Comparison of ENCODE assay signal across 30 mouse cellular contexts in genomic region chr17:25907640-25908039, GRCm38 (mm10). TPM values are rescaled to one million over a fixed set of nuclear protein-coding genes. Genes with fewer than 3 reads are reported as not detected.
"Had no signal": no experiment of that assay in that cellular context is flagged by ENCODE, and none has a peak within 500 bp of the region (broad histone marks: within the 10 kb centered on the region; RNA-seq: fewer than 3 reads in every experiment).

No protein-coding gene starts in this region.

- DNase-seq: gastrocnemius, postnatal 14 days; gastrocnemius, postnatal 36 days; heart, adult 11 months; heart, adult 2 months; heart, postnatal 14 days; heart, postnatal 36 days; kidney, adult 11 months; kidney, adult 2 months; kidney, adult 9 months; kidney, postnatal 14 days; kidney, postnatal 36 days; layer of hippocampus, postnatal 36 days; left cerebral cortex, postnatal 4 days had no signal

- H3K4me3 ChIP-seq: heart, adult 2 months; heart, embryonic 13.5 days; heart, embryonic 15.5 days; hindbrain, embryonic 13.5 days; hindbrain, embryonic 15.5 days; kidney, embryonic 15.5 days; limb, embryonic 13.5 days; limb, embryonic 15.5 days; liver, embryonic 12.5 days had no signal

- ATAC-seq: hindbrain, postnatal 0 days; intestine, embryonic 16.5 days; liver, embryonic 12.5 days had no signal

- H3K27ac ChIP-seq: heart, adult 2 months; heart, embryonic 13.5 days; heart, embryonic 15.5 days; hindbrain, embryonic 13.5 days; hindbrain, embryonic 15.5 days; hindbrain, postnatal 0 days; kidney, embryonic 15.5 days; kidney, postnatal 0 days; limb, embryonic 13.5 days; limb, embryonic 15.5 days; liver, embryonic 12.5 days; liver, embryonic 14.5 days had no signal

RNA-seq across cellular contexts. Expression of gene Nhlrc4, which starts 37.1 kb away (rescaled TPM):
- total RNA-seq: gastrocnemius, adult 18-20 months; gastrocnemius, adult 8-10 months; gastrocnemius, postnatal 14 days; gastrocnemius, postnatal 36 days; hematopoietic stem cell, adult 5-6 weeks; layer of hippocampus, postnatal 14 days; left cerebral cortex, postnatal 14 days; left cerebral cortex, postnatal 4 days had no signal
